Mouse (Mus musculus) testis, postnatal 14 days (tissue): Measurements from ENCODE around the gene Morf4l1.
"Not testable (repeated sequence)": the region's sequence is repeated elsewhere in the genome, so short reads cannot be mapped to it uniquely, and the experiment has no call there.

Source experiments
- DNase-seq: peaks from one replicate; pipeline ENCODE4 v3.0.0; 2021; ENCODE audit warnings: low spot score

Gene Morf4l1

GRCm38 (mm10) chr9:90113651-90114566 lies 665 bp downstream of the Morf4l1 start:
- peak; percentile 90 for DNase-seq

- DNase-seq, result no peak
These were observed 1.4 kb downstream of the Morf4l1 start for GRCm38 (mm10) chr9:90113151-90113550.

DNA sequence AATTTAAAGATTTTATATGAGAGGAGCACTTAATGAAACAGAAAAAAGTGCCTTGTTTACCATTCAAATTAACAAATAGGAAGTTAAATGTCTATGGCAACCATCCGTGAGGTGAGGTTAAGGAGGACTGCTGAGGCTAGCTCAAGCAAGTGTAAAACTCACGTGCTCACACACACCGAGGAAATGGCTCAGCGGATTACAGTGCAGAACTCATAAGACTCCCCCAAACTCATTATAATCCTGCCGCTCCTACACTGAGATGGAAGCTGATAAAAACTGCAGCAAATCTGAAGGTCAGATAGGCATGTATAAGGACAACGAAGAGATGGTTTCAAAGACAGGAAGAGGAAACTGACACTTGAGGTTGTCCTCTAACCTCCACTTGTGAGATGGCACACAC lies 5.2 kb downstream of the Morf4l1 start:
- no peak for DNase-seq

DNA sequence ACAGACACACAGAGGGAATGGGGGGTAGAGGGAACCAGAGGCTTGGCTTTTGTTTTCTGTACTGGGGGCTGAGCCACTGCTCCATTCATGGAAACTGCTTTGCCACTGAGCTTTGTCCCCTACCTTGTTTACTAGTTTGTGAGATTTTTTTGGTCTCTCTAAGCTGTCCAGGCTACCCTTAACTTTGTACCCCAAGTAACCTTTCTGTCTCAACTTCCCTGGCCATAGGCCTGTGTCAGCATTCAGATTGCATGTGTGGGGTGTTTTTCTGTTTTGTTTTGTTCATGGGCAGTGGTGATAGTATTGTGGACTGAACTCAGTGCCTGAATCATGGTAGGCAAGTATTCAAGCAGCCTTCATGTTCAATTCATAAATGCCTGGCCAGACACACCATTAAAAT lies 6.3 kb downstream of the Morf4l1 start:
- no peak for DNase-seq

DNA sequence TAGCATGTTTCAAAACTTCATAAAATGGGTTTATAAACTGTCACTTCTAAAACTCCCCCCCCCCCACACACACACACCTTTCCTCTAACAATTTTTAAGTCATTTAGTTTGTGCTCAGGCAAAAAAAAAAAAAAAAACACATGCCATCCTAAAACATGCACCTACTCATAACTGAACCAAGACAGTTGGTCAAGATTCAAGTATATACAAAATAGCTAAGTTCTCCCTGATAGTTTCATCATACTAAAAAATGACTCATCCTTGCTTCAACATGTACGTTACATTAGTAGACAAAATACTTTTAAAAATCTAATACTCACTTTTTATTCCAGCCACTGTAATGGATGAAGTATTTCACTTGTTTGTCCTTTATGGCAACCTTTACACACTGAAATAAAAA lies 7.7 kb downstream of the Morf4l1 start:
- no peak for DNase-seq

GRCm38 (mm10) chr9:90105462-90105861 lies 9.1 kb downstream of the Morf4l1 start:
- no peak for DNase-seq

- no peak for DNase-seq
These were observed 13.8 kb downstream of the Morf4l1 start for GRCm38 (mm10) chr9:90100760-90101159.

DNA sequence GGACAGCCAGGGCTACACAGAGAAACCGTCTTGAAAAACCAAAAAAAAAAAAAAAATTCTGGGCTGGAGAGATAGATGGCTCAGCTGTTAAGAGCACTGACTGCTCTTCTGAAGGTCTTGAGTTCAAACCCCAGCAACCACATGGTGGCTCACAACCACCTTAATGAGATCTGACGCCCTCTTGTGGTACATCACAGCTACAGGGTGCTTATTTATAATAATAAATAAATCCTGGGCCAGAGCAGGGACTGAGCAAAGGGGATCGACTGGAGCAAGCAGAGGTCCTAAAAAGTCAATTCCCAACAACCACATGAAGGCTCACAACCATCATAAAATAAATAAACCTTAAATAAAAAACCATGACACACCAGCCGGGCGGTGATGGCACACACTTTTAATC lies 15.6 kb downstream of the Morf4l1 start:
- DNase-seq, result no peak

- DNase-seq, result no peak
These were observed 25.1 kb downstream of the Morf4l1 start for GRCm38 (mm10) chr9:90089339-90090104.

GRCm38 (mm10) chr9:90087906-90088485 lies 26.6 kb downstream of the Morf4l1 start:
- no peak for DNase-seq

DNA sequence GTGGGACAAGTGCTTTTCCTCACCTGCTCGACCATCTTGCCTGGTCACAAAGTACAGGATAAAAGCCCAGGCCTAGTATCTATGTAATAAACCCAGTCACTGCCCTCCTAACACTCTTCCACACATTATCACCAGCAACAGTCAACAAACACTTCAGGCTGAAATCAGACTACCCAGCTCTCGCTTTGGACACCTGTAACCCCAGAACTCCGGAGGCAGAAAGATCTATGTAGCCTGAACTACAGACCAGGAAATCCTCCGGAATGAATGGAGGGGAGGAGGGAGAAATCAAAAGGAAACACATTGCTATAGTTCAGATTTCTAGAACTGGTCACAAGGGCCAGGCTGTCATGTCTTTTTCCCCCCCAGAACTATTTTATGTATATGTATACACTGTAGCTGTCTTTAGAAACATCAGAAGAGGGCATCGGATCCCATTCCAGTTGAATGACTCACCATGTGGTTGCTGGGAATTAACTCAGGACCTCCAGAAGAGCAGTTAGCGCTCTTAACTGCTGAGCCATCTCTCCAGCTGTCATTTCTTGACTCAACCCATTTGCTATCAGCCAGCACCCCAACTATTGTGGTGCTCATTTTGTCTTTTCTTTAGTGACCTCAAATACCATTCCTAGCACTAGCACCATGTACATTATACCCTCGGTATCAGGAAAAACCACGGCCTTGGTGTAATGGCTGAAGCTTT lies 29.7 kb downstream of the Morf4l1 start:
- DNase-seq, result no peak

DNA sequence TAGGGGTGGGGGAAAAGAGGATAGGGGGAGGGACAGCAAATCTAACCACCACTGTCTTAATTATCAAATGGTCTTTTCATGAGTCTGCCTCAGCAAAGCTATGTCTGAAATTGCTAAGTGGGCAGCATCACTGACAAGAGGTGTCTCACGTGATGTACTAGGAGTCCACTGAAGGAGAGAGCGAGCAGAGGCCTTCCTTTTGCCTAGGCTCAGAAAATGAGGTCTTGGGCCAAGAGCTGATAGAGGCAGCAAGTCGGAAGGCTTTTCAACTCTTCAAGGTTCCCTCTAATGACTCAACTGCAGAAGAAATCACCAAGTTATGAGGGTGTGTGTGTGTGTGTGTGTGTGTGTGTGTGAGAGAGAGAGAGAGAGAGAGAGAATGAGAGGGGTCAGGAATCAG lies 30.4 kb downstream of the Morf4l1 start:
- no peak for DNase-seq

DNA sequence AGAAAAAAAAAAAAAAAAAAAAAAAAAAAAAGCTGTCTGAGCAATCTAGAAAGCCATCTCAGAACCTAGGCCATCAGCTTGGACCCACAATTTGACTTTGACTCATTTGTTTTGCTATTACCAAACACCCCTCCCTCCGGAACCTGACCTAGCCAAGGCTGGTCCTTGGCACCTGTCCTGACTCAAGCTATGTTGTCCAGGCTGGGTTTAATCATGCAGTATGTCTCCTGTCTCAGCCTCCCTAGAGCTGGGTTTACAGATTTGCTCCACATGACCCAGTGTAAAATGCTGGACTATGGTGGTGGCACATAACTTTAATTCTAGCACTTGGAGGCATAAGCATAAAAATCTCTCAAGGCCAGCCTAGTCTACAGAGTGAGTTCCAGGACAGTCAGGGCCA lies 31.6 kb downstream of the Morf4l1 start:
- no peak for DNase-seq

DNA sequence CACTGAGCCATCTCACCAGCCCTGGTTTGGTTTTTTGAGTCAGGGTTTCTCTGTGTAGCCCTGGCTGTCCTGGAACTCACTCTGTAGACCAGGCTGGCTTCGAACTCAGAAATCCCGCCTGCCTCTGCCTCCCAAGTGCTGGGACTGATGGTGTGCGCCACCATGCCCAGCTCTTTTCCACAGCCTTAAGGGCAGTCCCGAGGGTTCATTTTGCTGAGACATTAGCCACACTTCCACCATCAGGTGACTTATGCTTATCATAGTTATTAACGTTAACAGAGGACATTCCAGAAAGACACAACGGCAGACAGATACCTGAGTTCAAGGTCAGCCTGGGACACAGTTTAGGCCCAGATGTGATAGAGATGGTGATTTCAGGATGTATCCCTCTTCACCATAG lies 32.6 kb downstream of the Morf4l1 start:
- not testable (repeated sequence) for DNase-seq

DNA sequence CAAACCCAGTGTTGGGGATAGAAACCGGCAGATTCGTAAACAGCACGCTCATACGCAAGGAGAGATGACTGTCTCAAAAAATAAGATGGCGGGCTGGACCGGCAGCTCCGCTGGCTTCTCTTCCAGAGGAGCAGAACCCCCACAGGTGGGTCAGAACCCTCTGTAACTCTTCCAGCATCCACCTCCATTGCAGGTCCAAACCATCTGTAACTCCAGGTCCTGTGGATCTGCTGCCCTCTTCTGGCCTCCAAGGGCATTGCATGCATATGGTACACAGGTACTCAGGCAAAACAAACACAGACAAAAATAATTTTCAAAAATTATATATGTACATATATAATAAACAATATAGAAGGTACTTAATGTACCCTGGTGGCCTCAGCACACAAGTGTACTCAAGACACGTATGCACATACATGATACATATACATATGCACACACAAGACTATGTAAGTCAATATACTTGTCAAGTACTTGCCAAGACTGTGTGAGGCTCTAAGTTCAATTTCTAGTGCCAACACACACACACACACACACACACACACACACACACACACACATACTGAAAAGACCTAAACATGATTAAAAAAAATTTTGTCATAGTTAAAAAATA lies 37.6 kb downstream of the Morf4l1 start:
- DNase-seq, result peak; percentile 54

GRCm38 (mm10) chr9:90076131-90076530 lies 38.4 kb downstream of the Morf4l1 start:
- DNase-seq, result no peak

- DNase-seq, result no peak
These were observed 39.2 kb downstream of the Morf4l1 start for GRCm38 (mm10) chr9:90075336-90075735.

GRCm38 (mm10) chr9:90070174-90070573 lies 44.4 kb downstream of the Morf4l1 start:
- DNase-seq, result no peak

- no peak for DNase-seq
These were observed 45.1 kb downstream of the Morf4l1 start for GRCm38 (mm10) chr9:90069485-90069884.

- no peak for DNase-seq
These were observed 45.8 kb downstream of the Morf4l1 start for GRCm38 (mm10) chr9:90068786-90069185.

- DNase-seq, result no peak
These were observed 47.2 kb downstream of the Morf4l1 start for GRCm38 (mm10) chr9:90067341-90067740.

DNA sequence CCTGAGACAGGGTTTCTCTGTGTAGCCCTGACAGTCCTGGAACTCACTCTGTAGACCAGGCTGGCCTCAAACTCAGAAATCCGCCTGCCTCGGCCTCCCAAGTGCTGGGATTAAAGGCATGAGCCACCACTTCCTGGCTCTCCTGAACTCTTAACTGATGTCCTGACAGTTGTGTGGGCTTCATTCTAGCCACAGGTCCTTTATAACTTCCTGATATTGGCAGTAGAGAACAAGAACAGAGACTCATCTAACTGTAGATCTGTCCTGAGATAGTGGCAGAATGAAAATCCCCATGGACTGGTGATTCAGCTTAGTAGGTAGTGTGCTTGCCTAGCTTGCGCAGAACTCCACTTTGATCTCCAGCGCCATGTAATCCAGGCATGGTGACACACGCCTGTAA lies 53.6 kb downstream of the Morf4l1 start:
- DNase-seq, result not testable (repeated sequence)
